Mouse (Mus musculus) layer of hippocampus, postnatal 36 days (tissue): ENCODE results near the gene Rnf135. TPM values are rescaled to one million over a fixed set of nuclear protein-coding genes. Genes with fewer than 3 reads are reported as not detected.
A peak's percentile ranks its signal among the peaks of the same experiment; 100 is the strongest.
"Not testable (repeated sequence)": the region's sequence is repeated elsewhere in the genome, so short reads cannot be mapped to it uniquely, and the experiment has no call there.

Source experiments
- DNase-seq, 2 experiments: peaks; one replicate each; pipeline ENCODE4 v3.0.0; 2022
- total RNA-seq, 2 experiments: library from RNA; stranded (reverse); gene quantifications; 2 replicates each; pipeline ENCODE4 v1.2.3; 2021

Rnf135 gene
- 1 to 10 TPM; 3.8 to 3.9 TPM for total RNA-seq

GRCm38 (mm10) chr11:80183705-80184255 lies at the start of gene Rnf135:
TSS of gene Rnf135 (plus strand) at chr11:80183851.
- peak; percentile 75 to 78 for DNase-seq

- DNase-seq = no peak
Observed at GRCm38 (mm10) chr11:80134744-80135143, 48.9 kb upstream of the Rnf135 start.

- no peak for DNase-seq
Observed at GRCm38 (mm10) chr11:80135954-80136683, 47.5 kb upstream of the Rnf135 start.

- peak; percentile 36 to 38 for DNase-seq
Observed at GRCm38 (mm10) chr11:80136786-80137185, 46.9 kb upstream of the Rnf135 start.

GRCm38 (mm10) chr11:80137773-80138172 lies 45.9 kb upstream of the Rnf135 start:
- DNase-seq = no peak

- peak; percentile 84 to 85 for DNase-seq
Observed at GRCm38 (mm10) chr11:80141825-80142521, 41.7 kb upstream of the Rnf135 start, which contains the start of gene Tefm. TSS of gene Tefm (minus strand) at chr11:80142175.

GRCm38 (mm10) chr11:80142872-80143271 lies 40.8 kb upstream of the Rnf135 start:
- no peak for DNase-seq

- peak in 1 of 2 experiments; percentile 25 for DNase-seq
Observed at GRCm38 (mm10) chr11:80145787-80146275, 37.8 kb upstream of the Rnf135 start.

GRCm38 (mm10) chr11:80147748-80148147 lies 35.9 kb upstream of the Rnf135 start:
- DNase-seq = no peak

- no peak for DNase-seq
Observed at GRCm38 (mm10) chr11:80148313-80148712, 35.3 kb upstream of the Rnf135 start.

- DNase-seq = not testable (repeated sequence)
Observed at GRCm38 (mm10) chr11:80148974-80149373, 34.7 kb upstream of the Rnf135 start.

- no peak for DNase-seq
Observed at GRCm38 (mm10) chr11:80149412-80150023, 34.1 kb upstream of the Rnf135 start.

- no peak for DNase-seq
Observed at GRCm38 (mm10) chr11:80150566-80150965, 33.1 kb upstream of the Rnf135 start.

- no peak for DNase-seq
Observed at GRCm38 (mm10) chr11:80151541-80151940, 32.1 kb upstream of the Rnf135 start.

- DNase-seq = no peak
Observed at GRCm38 (mm10) chr11:80152376-80152775, 31.3 kb upstream of the Rnf135 start.

GRCm38 (mm10) chr11:80153857-80154495 lies 29.7 kb upstream of the Rnf135 start, which contains the start of gene Adap2:
TSS of gene Adap2 (plus strand) at chr11:80154105.
- DNase-seq = peak; percentile 71

GRCm38 (mm10) chr11:80154501-80154900 lies 29.1 kb upstream of the Rnf135 start:
- no peak for DNase-seq

GRCm38 (mm10) chr11:80155541-80155940 lies 28.1 kb upstream of the Rnf135 start:
- DNase-seq = no peak

- no peak for DNase-seq
Observed at GRCm38 (mm10) chr11:80155961-80156360, 27.7 kb upstream of the Rnf135 start.

GRCm38 (mm10) chr11:80156841-80157240 lies 26.8 kb upstream of the Rnf135 start:
- no peak for DNase-seq

- DNase-seq = no peak
Observed at GRCm38 (mm10) chr11:80159018-80159417, 24.6 kb upstream of the Rnf135 start.

GRCm38 (mm10) chr11:80161041-80161440 lies 22.6 kb upstream of the Rnf135 start:
- DNase-seq = no peak
